Mouse (Mus musculus) lung, postnatal 36 days (tissue): Measurements from ENCODE around the gene Cacna1c.
"Not testable (repeated sequence)": the region's sequence is repeated elsewhere in the genome, so short reads cannot be mapped to it uniquely, and the experiment has no call there.

ENCODE experiments used
- DNase-seq: peaks from one replicate; pipeline ENCODE4 v3.0.0; 2022; ENCODE audit warnings: mixed read lengths

The Cacna1c gene

DNA sequence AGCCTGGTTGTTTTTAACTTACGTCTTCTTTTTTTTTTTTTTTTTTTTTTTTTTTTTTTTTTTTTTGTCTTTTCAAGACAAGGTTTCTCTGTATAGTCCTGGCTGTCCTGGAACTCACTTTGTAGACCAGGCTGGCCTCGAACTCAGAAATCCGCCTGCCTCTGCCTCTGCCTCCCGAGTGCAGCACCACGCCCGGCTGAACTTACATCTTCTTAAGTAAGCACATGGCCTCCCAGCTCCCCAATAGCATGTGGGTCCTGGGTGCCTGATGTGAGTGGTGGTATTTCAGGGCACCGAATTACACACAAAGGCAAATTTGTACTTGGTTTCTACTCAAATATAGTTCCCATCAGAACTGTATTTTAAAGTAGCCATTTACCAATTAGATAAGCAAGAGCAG is 9.8 kb upstream of the Cacna1c start:
- not testable (repeated sequence) for DNase-seq

- no peak for DNase-seq
Observed at GRCm38 (mm10) chr6:119204915-119205314, 8.7 kb upstream of the Cacna1c start.

DNA sequence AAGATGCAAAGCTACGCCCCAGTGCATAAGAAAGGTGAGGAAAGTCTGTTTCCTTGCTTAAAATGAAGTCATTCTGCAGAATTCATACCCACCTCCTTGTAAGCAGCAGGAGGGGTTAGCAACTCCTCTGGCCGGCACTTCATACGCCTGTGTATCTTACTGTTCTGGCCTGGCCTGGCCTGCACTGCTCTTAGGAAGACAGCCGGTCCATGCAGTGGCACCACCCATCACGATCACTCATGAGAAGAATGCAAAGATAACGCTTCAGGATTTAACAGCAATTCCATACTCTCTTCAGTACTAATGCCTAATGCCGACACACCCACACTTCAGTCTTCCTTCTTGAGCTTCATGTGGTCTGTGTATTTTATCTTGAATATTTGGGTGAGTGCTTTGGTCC is 8.1 kb upstream of the Cacna1c start:
- no peak for DNase-seq

- DNase-seq = no peak
Observed at GRCm38 (mm10) chr6:119201575-119201974, 5.4 kb upstream of the Cacna1c start.

GRCm38 (mm10) chr6:119200362-119200761 is 4.1 kb upstream of the Cacna1c start:
- no peak for DNase-seq

DNA sequence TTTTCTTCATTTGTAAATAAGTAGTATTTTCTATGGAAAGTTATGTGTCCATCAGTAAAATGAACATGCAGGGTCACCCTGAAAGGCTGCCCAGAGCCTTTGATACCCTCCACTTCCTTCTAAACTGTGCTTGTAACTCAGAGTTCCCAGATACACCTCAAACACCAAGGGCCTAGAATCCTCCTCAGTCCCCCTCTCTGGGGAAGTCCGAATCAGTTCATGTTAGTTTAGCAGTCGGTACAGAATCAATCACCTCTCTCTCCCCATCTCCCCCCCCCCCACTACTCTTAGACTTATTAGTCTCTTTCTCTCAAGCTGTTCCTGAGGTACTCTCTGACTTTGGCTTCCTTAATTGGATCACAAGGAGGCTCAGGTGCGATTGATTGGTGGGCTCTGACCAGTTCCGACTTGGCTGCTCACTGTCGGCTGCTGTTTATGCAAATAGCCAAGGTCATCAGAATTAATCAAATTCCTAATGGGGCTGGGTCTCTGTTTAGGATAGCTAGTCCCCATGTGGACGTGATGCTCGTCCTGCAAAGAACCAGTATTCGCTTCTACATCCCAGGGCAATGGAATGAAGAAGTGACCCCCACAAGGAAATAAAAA is 3.2 kb upstream of the Cacna1c start:
- no peak for DNase-seq

DNA sequence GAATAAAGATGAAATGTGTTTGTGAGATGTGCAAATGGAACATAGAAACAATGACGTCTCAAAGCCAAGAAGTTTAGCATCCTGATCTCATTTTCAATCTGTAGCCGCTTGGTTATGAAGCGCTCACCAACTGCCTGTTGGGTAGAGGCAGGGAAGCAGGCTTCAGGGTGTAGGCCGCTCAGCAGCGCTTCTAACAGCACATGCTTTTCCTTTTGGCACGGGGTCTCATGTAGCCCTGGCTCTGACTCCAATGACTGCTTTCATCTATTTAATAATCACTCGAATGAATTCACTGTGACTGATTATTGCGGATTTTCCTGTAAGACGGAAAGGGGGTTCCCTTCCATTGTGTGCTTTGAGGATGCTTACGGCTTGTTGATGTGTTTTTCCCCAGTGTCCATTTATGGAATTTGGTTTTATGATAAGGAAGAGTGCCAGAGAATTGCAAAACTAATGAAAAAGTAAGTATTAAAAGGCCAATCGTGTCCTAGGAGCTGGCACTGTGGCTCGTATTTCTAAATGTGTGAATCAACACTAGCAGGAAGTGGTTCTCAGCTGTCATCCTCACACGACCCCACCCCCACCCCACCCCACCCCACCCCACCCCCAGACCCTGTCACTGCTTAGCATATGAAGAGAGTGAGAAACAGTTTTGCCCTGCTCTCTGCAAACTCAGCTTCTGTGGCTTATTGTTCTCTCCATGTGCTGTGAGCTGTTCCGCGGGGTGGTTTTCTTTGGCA is 2.5 kb upstream of the Cacna1c start:
- DNase-seq = peak; percentile 16

DNA sequence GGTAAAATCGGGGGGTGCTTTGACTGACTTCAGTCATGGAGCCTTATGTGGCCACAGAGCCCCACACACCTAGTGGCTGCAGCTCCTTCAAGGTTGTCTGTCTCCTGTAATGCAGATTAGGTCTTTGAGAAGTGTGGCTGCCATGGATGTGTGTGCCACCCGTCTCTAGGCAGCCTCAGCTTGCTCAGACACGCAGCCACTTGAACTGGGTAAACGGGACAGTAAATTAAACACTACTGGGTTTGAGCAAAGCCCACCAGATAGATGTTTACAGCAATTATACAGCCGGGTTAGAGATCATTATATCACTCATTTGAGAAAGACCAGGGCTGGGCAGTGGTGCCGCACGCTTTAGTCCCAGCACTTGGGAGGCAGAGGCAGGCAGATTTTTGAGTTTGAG is 1.6 kb downstream of the Cacna1c start:
- no peak for DNase-seq

DNA sequence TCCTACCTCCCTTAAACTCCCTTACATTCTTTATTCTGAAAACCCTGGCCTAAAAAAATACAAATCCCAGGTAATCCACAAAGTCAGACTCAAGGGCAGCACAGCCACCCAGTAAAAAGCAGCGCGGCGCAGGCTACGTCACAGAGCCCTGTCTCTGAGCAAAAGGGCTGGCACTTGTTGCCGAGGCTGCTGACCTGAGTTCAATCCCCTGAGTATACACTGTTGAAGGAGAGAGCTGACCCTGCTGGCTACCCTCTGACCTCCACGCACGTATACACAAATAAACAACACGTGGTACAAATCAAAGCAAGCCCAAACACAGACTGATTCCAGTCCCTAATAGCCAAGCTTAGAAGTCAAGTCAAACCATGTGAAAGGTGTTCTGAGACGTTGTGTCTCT is 2.1 kb downstream of the Cacna1c start:
- DNase-seq = no peak

GRCm38 (mm10) chr6:119193571-119194154 is 2.6 kb downstream of the Cacna1c start:
- DNase-seq = no peak

- no peak for DNase-seq
Observed at GRCm38 (mm10) chr6:119191478-119191877, 4.7 kb downstream of the Cacna1c start.

- DNase-seq = no peak
Observed at GRCm38 (mm10) chr6:119187631-119188030, 8.6 kb downstream of the Cacna1c start.

GRCm38 (mm10) chr6:119186658-119187057 is 9.6 kb downstream of the Cacna1c start:
- peak; percentile 18 for DNase-seq

- DNase-seq = no peak
Observed at GRCm38 (mm10) chr6:119183781-119184180, 12.4 kb downstream of the Cacna1c start.

GRCm38 (mm10) chr6:119182211-119182610 is 14.0 kb downstream of the Cacna1c start:
- no peak for DNase-seq

- DNase-seq = no peak
Observed at GRCm38 (mm10) chr6:119180188-119180587, 16.0 kb downstream of the Cacna1c start.

- DNase-seq = no peak
Observed at GRCm38 (mm10) chr6:119177101-119177500, 19.1 kb downstream of the Cacna1c start.

- no peak for DNase-seq
Observed at GRCm38 (mm10) chr6:119176103-119176502, 20.1 kb downstream of the Cacna1c start.

GRCm38 (mm10) chr6:119175078-119175853 is 21.0 kb downstream of the Cacna1c start, which contains the start of gene Dcp1b:
Gene Dcp1b (plus strand): TSS chr6:119175253.
- peak; percentile 91 for DNase-seq

- no peak for DNase-seq
Observed at GRCm38 (mm10) chr6:119174307-119175074, 21.7 kb downstream of the Cacna1c start.

DNA sequence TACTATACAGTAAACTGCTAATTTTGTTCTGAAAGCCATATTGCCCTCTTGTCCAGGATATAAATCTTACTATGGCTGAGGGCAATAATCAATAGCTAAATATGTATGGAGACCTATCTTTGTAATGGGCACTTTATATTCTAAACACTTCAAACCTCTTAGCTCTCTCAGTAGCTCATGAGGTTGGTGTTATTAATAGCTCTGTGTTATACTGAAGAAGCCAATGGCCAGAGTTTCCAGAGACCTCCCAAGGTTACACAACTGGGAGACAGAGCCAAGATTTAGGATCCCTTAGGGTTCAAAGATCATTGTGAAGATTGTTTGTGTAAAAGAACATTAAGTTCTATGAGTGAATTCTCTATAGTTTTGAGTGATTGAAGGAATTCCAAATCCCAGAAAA is 30.5 kb downstream of the Cacna1c start:
- no peak for DNase-seq

GRCm38 (mm10) chr6:119145109-119145508 is 51.1 kb downstream of the Cacna1c start:
- no peak for DNase-seq

DNA sequence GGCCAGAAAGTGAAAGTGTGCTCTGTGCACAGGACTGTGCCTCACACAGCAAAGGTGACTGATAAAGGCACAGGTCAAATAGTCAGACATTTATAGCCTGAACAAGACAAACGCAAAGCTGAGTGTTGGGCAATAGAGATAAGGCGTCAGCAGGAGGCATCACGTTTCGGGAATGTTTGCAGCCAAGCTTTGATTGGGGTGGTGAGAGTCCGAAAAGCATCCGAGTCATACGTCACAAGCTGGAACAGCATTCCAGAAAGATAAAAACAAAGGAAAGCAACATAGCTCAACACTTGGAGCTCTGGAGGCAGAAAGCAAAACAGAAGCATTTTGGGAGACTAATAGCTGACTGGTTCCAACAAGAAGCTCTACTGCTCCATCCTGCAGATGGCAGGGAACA is 56.7 kb downstream of the Cacna1c start:
- DNase-seq = no peak
